Mouse (Mus musculus) A20 (cell line): ENCODE measurements around the gene Trim61.

ENCODE experiments used
- DNase-seq: peaks from one replicate; pipeline ENCODE4 v3.0.0-alpha.2; 2011; ENCODE audit warnings: low read depth, low spot score

Gene Trim61

GRCm38 (mm10) chr8:64987731-64988130, 30.6 kb downstream of the Trim61 start, which contains the start of gene Trim75:
Gene Trim75, minus strand, starts transcription at chr8:64987831.
- no peak for DNase-seq

DNA sequence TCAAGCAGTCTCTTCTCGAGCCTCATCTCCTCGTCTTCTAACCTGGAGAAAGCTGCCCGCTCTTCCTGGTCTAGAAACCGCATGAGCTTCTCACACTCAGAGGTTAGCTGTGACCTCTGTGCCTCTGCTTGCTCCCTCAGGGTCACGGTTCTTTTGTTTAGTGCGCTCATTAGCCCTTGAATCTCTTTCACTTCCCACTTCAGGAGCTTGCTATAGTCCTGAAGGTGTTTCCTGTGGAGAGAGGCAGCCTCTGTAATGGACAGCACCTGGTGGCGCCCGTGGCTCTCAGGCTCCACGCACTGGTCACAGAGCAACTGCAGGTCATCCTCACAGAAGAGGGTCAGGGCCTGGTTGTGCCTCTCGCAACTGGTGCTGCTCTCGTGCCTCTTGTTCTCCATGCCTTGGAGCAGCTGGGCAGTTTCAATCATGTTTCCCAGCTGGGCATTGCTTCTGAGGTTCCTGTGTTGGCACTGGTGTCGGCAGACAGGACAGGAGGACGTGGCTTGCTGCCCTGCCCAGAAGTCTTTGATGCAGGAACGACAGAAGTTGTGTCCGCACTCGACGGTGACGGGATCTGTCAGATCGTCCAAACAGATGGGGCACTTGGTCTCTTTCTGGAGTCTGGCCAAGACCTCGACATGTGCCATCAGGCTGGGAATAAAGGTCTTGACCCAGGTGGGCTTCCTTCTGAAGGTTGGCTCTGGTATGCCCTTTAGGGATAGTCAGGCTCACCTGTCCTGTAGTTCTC, 35.0 kb downstream of the Trim61 start:
- peak; percentile 85 for DNase-seq
